Mouse (Mus musculus): ENCODE measurements at regions not wholly inside any gene's neighbourhood (a gene's known extent, or its start where the extent isn't known, plus 50 kb on each side); places are given as distances from the start of the nearest gene placed in this dataset.

DNA sequence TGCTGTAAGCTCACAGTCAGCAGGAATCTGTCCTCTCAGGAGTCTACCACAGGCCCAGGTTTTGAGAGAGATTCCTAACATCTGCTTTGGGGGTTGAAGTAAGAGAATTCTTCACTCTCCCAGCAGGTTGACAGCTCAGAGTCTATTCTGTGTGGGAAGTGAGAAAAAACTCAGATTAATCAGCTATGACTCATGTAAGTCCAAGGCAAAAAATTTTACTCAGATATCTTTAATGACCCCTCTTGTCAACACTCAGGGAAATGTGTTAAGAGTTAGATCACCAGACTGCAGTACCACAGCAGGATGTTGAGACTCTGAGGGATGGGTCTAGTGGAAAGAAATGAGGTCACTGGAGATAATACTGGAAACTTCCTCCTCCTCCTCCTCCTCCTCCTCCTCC lies 688.4 kb downstream of the Hs3st4 start:
- in situ Hi-C loops (cut with MboI, MseI): no loop called here

DNA sequence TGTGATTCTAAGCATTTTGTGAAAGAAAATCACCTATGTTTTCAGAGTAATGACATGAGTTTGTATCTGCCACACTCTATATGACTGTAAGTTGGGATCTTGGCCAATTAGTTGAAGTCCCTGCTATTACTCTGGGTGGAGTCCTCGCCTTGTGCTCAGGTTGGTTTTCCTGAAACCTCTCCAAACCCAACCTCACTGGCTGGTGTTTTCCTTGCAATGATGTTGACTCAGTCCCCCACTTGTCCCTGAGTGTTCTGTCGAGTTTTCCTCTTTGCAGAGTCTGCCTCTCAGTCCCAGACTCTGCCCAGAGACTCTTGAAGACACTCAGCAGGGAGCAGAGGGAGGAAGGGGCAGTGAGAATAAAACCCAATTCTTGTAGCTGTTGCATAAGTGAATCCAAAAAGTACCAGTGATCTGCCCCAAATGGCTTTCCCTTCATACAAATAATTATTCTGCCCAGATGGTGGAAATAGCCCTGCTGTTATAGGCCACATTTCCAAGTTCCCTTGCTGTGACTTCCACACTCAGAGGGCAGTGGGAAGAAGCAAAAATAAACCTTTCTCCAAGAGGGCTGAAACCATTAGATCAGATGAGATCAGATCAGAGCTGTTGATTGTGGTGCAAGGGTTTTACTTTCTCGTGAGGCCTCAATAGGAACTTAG lies 694.3 kb downstream of the Hs3st4 start:
- in situ Hi-C loops (cut with MboI, MseI): no loop called here

DNA sequence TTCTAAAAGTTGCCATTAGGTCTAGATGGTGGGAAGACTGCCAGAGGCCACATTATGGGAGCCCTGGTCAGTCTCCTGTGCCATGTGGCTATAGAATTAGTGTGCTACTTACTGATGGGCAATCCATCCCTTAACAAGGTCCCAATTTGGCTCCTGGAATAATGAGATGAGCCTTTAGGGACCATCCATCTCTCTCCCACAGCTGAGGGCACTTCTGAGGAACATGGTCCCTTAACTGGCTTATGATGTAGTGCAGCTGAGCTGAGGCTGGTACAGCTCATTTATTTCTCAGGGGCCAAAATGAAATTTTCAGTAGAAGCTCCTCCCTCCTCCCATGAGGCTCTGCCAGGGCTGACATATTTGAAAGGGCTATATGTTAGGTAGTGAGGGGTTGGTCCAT lies 697.9 kb downstream of the Hs3st4 start:
- in situ Hi-C loops (cut with MboI, MseI): no loop called here

DNA sequence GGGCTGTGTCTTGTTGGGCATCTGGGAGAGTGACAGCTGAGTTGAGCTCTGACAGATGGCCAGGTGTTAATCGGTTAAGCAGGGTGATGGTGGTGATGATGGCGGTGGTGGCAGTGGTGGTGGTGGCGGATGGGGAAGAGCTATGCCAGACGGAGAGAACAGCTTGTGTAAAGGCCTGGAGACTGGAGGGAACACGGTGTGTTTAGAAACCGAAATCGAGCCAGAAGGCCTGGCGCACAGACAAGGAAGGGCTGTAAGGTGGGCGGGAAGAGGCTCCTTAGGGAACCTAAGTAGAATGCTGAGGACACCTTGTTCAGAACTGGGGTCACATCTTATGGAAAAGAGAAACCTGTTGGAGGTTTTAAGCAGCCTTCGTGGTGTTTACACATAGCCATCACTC lies 698.5 kb downstream of the Hs3st4 start:
- in situ Hi-C loops (cut with MboI, MseI): no loop called here

DNA sequence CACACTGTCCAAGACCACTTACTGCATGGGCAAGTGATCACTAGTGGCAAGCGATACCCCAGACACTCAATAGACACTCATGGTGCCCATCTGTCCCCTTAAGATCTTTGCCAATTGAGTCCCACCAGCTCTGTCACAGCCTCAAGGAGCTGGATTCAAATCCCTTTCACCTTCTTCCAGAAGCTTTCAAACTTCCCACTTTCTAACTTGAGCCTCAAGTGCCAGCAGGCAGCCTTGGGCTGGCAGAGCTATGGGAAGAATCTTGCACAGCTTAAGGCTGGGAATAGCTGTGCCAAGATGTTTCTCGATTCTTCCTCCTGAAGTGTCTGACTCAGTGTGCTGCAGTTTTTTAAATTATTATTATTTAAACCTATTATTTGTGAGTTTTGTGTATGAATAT lies 699.2 kb downstream of the Hs3st4 start:
- in situ Hi-C loops (cut with MboI, MseI): no loop called here

DNA sequence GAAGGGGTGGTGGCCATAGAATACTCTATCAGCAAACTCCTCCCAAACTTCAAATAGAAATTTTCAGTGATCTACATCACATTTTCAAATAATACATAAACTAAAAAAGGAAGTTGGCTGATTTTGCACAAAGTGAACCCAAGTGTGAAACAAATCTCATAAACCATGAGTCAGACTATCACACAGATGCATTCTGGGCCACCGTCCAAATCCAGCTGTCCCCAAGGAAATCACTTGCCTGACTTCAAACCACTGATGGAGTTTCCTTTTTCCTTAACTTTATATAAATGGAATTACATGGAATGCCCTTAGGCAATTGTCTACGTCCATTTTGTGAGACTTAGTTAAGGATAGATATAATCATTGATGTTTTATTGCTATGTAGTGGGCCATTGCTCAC lies 702.8 kb downstream of the Hs3st4 start:
- in situ Hi-C loops (cut with MboI, MseI): no loop called here

DNA sequence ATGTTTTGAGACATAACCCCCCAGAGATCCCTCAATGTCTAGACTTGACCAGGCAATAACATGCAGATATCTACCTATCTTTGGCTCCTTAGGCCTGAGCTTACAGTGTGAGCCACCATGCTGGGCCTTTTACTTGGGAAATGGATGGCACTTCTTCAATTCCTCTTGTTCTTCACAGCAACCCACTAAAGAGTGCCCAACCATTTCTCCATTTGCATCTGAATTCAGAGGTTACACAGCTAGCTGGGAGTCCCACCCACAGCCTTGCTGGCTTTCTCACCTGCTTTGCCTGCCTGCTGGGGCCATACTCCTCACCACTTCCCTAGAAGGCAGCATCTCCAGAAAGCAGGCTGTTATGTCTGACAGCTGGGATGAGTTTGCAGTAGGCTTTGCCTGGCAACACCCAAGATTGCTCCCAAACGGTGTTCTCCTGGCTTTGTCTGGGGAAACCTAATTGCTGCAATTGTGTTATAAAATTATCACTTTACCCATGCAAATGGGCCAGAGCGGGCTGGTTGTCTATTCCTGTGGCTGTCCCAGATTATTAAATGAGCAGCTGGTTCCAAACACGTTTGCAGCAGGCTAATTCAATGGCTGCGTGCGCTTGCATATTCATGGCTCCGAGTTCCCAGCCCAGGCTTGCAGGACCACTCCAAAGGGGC lies 721.6 kb downstream of the Hs3st4 start:
- in situ Hi-C loops (cut with MboI, MseI): no loop called here

DNA sequence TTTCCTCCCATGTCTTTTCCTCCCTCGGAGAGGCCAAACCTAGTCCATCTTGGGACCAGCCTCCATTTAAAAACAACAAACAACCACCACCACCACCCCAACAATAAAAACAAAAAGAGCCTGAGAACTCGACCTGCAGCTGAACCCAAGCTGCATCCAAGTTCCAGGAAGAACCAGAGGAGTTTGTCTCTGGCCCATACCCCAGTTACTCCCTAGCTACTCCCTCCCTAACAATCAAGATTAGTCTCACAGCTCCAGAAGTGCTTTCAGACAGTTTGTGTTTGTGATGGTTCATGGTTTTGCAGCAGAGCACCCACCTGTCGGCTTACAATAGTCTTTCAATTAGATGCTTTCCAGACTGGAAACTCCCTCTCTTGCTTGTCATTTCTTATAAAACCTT lies 724.5 kb downstream of the Hs3st4 start:
- in situ Hi-C loops (cut with MboI, MseI): no loop called here

DNA sequence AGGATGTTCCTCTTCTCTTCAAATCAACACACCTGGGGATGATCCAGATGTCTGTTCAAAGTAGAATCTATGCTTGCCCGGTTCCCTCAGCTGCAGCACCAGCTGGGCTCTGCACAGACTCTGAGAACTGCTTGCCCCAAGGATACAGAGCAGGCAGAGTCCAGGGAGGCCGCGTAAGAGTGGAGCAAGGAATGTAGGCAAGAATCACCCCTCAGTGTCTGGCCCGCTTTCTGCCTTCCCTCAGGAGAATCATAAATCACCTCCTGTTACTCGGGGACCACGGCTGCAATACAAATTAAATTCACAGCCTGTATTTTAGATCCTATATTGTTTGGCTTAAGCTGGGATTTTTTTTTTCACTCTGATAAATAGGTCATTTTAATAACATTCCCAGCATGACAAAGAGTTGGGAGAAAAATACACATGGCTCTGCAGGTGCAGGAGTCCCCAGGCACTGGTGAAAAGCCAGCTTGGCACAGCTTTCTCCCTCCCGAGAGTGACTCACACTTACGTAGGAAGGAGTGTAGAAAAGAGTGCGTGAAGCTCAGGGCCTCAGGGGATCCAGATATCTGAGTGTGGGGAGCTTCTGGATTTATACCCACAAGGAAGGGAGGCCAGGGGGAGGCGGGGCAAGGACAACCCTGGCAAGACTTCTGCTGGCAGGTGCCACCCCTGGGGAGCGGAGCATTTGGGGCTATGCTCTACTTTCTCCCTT lies 726.3 kb downstream of the Hs3st4 start:
- in situ Hi-C loops (cut with MboI, MseI): no loop called here

DNA sequence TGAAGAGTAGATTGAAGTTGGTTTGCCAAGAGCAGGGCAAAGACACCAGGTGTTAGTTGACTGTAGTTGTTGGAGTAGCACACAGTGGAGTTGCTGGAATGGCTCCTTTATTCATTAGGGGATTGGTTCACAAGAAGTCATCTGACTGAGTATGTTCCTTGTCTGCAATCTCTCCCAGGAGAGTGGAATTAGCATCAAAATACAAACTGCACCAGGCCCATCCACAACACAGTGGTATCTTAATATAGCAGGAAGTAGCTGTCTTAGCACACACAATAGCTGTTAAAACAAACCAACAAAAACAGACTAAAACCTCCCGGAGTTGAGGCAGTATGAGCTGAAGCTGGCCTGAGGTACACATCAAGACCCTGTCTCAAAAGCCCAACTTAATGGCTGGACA lies 723.5 kb upstream of the Kdm8 start:
- in situ Hi-C loops (cut with MboI, MseI): no loop called here

DNA sequence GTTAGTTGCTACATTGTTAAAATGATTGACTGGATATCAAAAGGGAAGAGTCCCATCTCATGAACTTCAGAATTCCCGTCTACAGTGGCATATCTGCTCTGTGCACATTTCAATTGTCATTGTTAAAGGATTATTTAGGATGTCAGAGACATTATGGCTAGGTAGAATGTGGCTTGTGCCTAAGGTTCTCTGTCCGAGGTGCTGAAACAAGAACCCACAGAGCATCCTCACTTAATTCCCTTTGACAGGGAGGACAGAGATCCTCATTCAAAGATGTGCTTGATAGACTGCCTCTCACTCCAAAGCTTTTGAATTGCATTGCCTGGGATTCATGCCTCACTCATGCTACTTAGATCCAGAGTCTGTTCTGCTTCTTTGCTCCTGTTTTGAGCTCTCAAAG lies 702.4 kb upstream of the Kdm8 start:
- in situ Hi-C loops (cut with MboI, MseI): no loop called here

DNA sequence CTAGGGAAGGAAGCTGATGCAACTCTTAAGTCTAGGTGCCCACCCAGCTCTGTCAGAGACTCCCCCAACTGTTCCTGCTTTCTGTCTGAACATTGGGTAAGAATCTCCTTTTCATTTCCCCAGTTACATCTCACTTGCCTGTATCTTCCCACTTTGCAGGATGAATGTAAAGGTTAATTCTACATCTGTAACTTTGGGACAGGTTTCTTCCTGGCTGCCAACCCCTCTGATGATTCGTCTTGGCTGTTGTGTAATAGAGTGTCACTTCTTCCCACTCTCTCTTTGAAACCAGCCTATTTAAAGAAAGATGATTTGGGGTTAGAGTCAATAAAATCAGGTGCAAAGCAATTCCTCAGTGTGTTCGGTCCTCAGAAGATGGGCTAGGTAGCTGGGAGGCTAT lies 698.2 kb upstream of the Kdm8 start:
- in situ Hi-C loops (cut with MboI, MseI): no loop called here

DNA sequence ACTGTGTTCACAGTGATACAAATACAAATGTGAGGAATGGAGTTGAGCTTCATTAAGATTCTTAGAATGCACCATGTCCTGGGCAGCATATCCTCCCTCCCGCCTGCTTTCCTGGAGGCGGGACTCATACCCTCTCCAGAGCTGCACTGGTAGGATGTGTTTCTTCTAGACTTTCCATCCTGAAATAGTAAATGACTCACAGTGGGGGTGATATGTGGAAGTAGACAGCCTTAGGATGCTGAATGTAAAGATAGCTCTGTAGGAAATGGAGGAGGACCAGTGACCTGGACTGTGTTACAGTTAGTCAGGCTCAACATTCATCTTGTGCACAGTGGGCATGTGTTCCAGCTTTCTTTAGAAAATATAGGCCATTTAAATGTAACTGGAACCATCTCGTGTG lies 696.1 kb upstream of the Kdm8 start:
- in situ Hi-C loops (cut with MboI, MseI): no loop called here

DNA sequence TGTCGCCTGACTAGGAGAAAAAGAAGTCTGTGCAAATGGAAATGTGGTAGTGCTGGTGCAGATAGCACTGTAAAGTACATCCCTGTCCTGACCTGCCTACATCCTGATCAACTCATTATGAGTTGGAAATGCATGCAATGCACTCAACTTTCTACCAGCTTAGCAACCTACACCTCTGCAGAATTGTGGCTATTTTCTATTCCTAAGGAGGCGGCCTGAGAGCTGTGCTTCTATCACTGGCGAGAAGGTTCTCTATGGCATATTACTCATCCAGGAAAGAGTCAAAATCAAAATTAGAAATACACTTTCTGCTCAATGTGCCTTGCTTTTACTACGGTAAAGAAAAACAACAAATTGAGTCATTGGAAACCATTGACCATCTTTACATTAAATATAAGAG lies 685.4 kb upstream of the Kdm8 start:
- in situ Hi-C loops (cut with MboI, MseI): loop anchor here (10.0 kb wide), 1 partner anchor 164 kb away; no protein-coding TSS in a partner anchor

DNA sequence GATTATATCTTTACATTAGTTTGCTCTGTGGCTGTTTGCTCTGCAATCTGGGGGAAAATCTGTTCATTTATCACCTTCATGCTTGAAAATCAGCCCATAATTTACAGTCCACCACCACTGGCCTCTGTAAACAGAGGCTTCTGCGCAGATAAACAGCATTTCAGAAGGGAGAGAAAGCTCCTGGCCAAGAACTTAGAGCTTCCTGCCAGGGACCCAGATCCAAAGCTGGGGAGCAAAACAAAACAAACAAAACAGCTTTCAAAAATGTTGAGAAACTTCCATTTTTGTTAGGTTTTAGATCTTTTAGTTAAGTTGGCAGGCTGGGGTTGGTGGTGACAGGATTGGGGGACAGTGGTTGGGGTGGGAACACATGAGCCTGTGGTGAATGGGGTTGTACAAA lies 666.7 kb upstream of the Kdm8 start:
- in situ Hi-C loops (cut with MboI, MseI): no loop called here

DNA sequence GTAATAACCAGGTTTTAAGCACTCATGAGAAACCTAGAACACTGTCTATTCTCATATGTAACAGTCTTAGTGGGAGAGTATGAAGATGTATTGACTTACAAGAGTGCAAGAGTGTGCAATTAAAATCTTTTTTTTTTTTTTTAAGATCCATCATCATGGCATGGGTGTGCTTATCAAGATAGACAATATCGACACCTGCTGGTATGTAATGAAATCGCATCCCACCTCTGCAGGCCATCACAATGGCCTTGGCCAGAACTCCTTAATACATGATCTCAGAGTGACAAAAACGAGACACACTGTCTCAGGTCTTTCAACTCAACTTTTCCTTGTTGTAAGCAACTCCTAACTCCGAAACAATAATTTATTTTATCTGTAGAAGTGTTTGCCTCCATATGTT lies 661.7 kb upstream of the Kdm8 start:
- in situ Hi-C loops (cut with MboI, MseI): no loop called here

DNA sequence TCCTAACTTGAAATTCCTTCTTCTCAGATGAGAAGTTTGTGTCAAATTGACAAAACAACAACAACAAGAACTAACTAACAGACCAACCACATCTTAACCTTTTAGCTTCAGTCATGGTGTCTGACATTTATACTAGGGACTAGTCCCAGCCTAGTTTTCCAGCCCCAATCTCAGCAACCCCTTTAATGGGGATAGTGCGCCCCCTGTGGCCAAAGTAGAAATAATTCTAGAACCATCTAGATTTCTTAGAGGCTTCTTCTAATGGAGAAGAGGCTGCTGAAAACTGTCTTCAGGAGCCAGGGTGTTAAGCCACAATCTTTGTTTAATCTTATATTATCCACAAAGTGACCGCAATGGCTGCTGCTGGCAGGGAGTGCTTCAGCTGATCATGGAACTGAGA lies 659.5 kb upstream of the Kdm8 start:
- in situ Hi-C loops (cut with MboI, MseI): no loop called here

DNA sequence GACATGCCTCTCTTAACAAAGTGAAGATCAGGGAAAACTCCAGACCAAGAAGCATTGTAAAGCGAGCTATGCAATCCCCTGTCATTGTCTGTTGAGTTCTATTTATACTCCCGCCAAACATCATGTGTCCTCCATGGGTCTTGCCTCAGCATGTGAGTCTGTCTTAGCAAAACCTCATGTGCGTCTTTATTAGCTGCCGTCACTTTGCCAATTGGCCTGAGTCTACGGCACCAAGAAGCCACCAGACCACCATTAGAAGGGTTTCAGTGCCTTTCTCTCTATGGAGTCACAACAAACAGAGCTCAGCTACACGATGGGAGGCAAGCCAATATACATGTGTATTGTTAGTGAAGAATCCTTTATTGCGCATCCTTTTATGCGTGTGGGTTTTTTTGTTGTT lies 658.6 kb upstream of the Kdm8 start:
- in situ Hi-C loops (cut with MboI, MseI): no loop called here

DNA sequence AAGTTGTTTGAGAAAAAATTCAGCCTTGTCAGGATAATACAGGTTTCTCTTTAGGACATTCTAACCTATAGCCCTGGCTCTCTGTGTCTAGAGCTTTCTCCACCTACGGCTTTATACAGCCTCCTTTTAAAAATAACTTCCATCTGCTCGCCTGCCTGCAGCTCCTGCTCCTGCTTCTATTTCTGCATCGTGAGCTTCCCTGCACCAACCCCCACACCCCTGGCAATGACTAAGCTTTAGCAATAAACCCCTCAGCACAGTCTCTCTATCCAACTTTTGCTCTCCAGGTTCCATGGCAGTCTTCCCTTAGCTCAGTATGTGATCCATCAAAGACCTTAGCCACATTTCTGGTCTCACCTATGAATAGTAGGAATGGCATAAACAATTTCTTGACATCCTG lies 655.7 kb upstream of the Kdm8 start:
- in situ Hi-C loops (cut with MboI, MseI): no loop called here

DNA sequence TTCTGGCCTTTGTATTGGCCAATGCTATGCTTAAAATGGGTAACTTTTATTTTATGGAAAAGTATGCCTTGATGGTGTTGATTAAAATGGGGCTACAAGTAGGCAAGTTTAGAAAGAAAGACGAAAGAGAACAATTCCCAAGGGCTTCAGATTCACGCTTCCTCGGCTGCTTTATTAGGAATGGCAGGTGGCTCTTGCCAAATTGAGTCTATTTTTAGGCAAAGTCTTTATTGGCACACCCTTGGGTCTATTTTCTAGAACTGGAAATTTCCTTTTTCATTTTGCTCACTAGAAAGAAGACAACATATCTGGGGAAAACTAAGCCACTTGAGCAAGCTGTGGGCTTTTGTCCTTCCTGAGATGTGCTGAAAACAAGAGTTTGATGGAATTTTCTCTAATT lies 641.4 kb upstream of the Kdm8 start:
- in situ Hi-C loops (cut with MboI, MseI): no loop called here

DNA sequence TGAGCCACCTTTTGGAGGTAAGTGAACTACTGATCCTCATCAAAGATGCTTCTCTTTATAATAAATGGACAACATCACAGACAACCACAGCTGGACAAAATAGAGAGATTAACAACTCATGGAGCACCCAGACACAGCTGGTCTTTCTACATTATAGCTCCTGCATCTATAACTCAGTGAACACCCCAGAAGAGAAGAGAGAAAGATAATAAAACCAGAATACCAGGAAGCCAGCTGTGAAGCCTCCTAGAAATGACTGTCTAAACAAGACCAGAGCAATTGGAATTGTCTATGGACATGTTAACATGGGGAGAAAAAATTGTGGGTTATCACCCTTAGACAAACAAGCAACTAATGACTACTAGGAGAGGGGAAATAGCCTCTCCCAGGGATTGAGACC lies 609.8 kb upstream of the Kdm8 start:
- in situ Hi-C loops (cut with MboI, MseI): no loop called here

DNA sequence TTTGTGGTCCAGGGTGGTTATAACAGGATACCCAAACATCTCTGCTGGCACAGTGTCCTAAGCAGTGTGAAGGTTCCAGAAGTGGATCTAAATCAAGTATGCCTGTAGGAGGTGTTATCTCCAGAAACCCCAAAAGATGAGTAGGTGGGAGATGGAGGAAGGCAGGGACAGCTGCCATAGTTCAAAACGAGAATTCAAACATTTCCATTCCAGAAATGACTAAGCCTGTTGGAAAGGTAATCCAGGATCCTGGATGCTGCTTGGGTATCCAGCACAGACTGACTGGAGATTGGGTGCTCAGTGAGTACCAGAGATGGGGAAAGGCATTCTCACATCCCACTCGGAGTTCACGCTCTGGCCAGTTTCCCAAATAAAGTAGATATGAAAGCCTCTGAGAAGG lies 607.9 kb upstream of the Kdm8 start:
- in situ Hi-C loops (cut with MboI, MseI): no loop called here

DNA sequence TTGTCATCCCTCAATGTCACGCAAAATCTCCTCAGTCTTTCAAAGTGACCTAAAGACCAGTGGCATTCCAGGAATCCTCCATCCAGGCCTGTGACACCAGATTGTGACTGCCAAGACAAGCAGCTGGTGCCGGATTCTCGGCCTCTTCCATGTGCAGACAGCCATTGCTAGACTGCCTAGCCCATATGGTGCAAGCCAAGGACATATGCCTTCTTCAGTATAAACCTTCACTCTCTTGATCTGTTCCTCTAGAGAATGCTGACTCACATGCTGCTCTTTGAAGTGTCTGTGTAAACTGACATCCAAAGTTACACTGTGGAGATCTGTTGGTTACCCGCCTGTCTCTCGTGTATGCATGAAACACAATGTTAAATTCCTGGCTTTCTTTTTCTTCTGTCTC lies 589.4 kb upstream of the Kdm8 start:
- in situ Hi-C loops (cut with MboI, MseI): no loop called here
